Mouse (Mus musculus) thymus, adult 2 months (tissue): ENCODE data around the gene Lnx1. TPM values are rescaled to one million over a fixed set of nuclear protein-coding genes. Genes with fewer than 3 reads are reported as not detected.

Experiments
- DNase-seq: peaks from one replicate; pipeline ENCODE4 v3.0.0; 2021
- H3K27ac ChIP-seq: fragments of 200-500 bp; 2 replicates; pipeline ENCODE4 v1.5.1; 2012; ENCODE audit warnings: low read length, control low read depth; ENCODE audit not compliant: control insufficient read depth, insufficient read depth
- H3K27me3 ChIP-seq: fragments of 200-500 bp; 2 replicates; pipeline ENCODE4 v1.6.1; 2012; ENCODE audit warnings: mild to moderate bottlenecking, low read length, moderate library complexity, mixed read lengths; ENCODE audit not compliant: control insufficient read depth, insufficient read depth
- H3K36me3 ChIP-seq: fragments of 200-500 bp; 2 replicates; pipeline ENCODE4 v1.6.1; 2012; ENCODE audit warnings: mild to moderate bottlenecking, low read length, moderate library complexity; ENCODE audit not compliant: control insufficient read depth, insufficient read depth
- H3K4me1 ChIP-seq: fragments of 200-500 bp; replicated peaks from 2 replicates; pipeline ENCODE4 v1.6.1; 2012; ENCODE audit warnings: low read length; ENCODE audit not compliant: control insufficient read depth, insufficient read depth
- H3K4me3 ChIP-seq: fragments of 200-500 bp; 2 replicates; pipeline ENCODE4 v1.5.1; 2012; ENCODE audit warnings: mild to moderate bottlenecking, low read length, control low read depth, moderate library complexity; ENCODE audit not compliant: control insufficient read depth, insufficient read depth
- CTCF ChIP-seq: fragments of 200-500 bp; IDR thresholded peaks from 2 replicates; pipeline ENCODE4 v1.5.1; 2012; ENCODE audit warnings: mild to moderate bottlenecking, control low read depth, low read length, moderate library complexity, borderline replicate concordance; ENCODE audit not compliant: control insufficient read depth, poor library complexity, insufficient read depth; ENCODE audit errors: extremely low read depth
- POLR2A ChIP-seq: fragments of 200-500 bp; IDR thresholded peaks from 2 replicates; pipeline ENCODE4 v1.6.1; 2012; ENCODE audit warnings: mild to moderate bottlenecking, low read length, control low read depth, moderate library complexity; ENCODE audit not compliant: control insufficient read depth, poor library complexity, insufficient read depth; ENCODE audit errors: extremely low read depth
- WGBS: fragments of 180-500 bp; shearing (Covaris S2); methylation state at CpG from one replicate; pipeline ENCODE4 v1.1.7; 2018; 5-methylcytosine and 5-hydroxymethylcytosine counted together
- polyA plus RNA-seq: library from polyadenylated mRNA; depleted of rRNA; stranded (reverse); fragments of >200 nt; gene quantifications from 2 replicates; pipeline ENCODE4 v1.2.3, GENCODE M21; 2012; rRNA removed

The Lnx1 gene
- 1.5 and 1.6 TPM in 2 replicates for polyA plus RNA-seq

DNA sequence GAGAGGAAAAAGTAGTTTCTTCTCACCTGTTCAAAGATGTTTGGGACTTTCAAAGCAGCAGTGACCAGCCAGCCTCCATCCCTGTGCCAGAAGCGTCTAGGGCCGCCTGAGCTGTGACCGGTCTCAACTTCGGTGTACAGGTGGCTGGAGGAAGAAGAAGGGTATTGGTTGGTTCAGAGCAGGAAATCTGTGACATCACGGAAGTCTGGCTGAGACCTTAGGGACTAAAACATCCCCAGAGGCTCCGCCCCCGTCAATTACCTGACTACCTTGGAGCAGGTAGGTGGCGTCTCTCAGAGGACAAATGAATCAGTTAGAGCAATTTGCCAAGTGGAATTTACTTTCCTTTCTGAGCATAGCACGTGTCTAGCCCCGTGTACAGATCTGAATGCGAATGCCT is at the start of gene Lnx1:
Gene Lnx1, minus strand, starts transcription at position 147 of the 400 bp plus-strand sequence.
- 95% methylated on average over 11 of the region's 11 CpGs for WGBS
- no peak for DNase-seq
- Histone ChIP-seq H3K27ac (no peak within 1 kb of the TSS; the same call in 1 of the 2 replicates), H3K36me3 (no peaks in the 10 kb centered on the region), H3K4me3 (no peak within 1 kb of the TSS), H3K4me1 (peaks cover 7% of the 10 kb centered on the region; the same call in 1 of the 2 replicates), H3K27me3 (no peaks in the 10 kb centered on the region)
- TF ChIP-seq POLR2A (no peak), CTCF (no peak)

DNA sequence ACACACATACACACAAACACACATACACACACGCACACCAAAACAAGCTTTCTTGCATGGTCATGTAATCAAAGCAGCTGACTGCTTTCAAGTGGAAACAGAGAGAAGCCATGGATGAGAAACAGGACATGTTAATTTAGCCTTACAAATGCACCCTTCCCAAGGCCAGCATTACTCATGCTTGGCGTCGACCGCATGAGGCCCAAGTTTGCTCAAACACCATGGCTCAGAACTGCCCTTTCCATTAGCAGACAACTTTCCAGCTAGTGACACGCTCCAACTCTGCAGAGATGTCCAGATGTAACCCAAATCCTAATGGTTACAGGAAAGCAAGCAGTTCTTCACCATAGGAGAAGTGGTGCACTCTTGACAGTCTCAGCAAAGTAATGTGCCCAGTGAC is 47.8 kb upstream of the Lnx1 start:
- H3K4me3 ChIP-seq: no peak overlapping the region
- no peaks in the 10 kb centered on the region for H3K27me3 ChIP-seq
- no peak for DNase-seq
- TF ChIP-seq POLR2A: no peak
- TF ChIP-seq CTCF: no peak
- H3K4me1 ChIP-seq: no peaks in the 10 kb centered on the region
- no peaks in the 10 kb centered on the region for H3K36me3 ChIP-seq
- H3K27ac ChIP-seq: no peak overlapping the region
- 95% methylated on average over 5 of the region's 5 CpGs for WGBS

DNA sequence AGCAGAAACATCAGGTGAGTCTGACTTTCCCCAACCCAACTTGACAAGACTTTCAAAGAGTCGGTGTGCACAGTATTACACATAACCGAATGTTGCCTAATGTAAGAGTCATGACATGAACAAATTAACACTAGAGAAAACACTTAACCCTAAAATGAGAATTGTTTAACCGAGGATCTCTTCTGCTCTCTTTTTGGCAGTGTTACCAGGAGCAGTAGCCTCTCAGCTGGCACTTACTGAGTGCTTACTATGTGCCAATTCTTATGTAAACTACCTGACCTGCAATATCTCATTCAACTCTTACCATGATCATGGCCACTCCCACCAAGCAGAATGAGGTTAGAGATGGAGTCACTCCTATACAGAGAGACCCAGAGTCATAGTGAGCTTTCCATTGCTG is 44.8 kb upstream of the Lnx1 start:
- no peak overlapping the region for H3K4me3 ChIP-seq
- H3K36me3 ChIP-seq: no peaks in the 10 kb centered on the region
- no peaks in the 10 kb centered on the region for H3K27me3 ChIP-seq
- TF ChIP-seq POLR2A (no peak), CTCF (no peak)
- no peaks in the 10 kb centered on the region for H3K4me1 ChIP-seq
- DNase-seq: no peak
- H3K27ac ChIP-seq: no peak overlapping the region
- WGBS: 94% methylated on average over 3 of the region's 3 CpGs

DNA sequence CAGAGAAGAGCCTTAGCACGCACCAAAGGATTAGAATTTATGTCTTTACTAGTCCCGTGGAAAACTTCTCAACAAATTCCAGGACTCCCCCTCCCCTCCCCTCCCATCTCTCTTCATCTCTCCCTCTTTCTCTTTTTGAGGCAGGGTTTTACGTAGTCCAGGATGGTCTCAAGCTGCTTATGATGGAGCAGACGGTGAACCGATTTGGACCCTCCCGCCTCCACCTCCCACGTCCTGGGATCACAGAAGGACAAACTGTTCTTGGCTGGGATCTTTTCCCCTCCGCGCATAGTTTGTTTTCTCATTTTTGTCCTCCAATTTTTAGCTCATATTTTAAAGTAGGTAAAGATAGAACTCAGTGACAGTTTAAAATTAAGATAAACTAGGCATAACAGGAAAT is 38.2 kb upstream of the Lnx1 start:
- TF ChIP-seq CTCF: no peak
- no peak for TF ChIP-seq POLR2A
- DNase-seq: no peak
- H3K4me3 ChIP-seq: no peak overlapping the region
- no peak overlapping the region for H3K27ac ChIP-seq
- 92% methylated on average over 9 of the region's 9 CpGs for WGBS
- H3K4me1 ChIP-seq: no peaks in the 10 kb centered on the region
- no peaks in the 10 kb centered on the region for H3K36me3 ChIP-seq
- no peaks in the 10 kb centered on the region for H3K27me3 ChIP-seq

DNA sequence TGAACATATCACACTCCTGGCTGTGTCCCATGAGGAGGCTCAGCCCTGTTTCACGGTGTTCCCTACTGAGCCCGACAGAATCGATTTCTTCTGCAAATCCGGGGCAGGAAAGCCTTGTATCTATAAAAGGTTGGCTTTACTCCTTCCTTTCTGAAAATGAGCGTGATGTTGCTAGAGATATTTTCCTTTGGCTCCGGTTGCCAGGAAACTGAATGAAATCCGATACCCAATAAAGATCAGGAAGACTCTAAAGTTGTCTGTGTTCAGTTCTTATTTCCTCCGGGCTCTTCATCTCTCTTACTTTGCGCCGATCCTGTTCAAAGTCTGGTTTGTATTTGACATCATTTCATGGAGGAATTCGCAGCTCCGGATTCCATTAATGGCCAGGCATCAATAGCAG is 36.7 kb upstream of the Lnx1 start:
- Histone ChIP-seq H3K4me1 (no peaks in the 10 kb centered on the region), H3K27me3 (no peaks in the 10 kb centered on the region), H3K36me3 (no peaks in the 10 kb centered on the region), H3K27ac (no peak overlapping the region), H3K4me3 (no peak overlapping the region)
- 89% methylated on average over 12 of the region's 12 CpGs for WGBS
- no peak for TF ChIP-seq CTCF
- no peak for TF ChIP-seq POLR2A
- DNase-seq: no peak

DNA sequence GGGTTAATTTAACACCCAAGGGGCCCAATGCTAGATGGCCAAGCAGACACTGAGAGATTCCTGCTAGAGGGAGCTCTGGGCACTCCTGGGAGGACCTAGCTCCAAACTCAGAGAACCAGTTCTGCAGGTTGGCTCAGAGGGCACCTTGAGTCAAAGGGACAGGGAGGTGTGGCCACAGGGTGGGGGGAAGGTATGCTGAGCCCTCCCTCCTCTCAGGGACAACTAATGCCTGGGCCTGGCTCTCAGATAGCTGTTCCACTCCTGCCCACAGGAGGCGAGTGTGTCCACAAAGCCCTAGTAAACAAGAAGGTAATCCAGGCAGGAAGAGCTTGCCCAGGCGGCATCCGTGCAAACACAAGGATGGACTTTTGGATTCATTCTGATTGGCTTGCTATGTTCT is 35.6 kb upstream of the Lnx1 start:
- Histone ChIP-seq H3K4me3 (no peak overlapping the region), H3K27ac (no peak overlapping the region), H3K4me1 (no peaks in the 10 kb centered on the region), H3K27me3 (no peaks in the 10 kb centered on the region), H3K36me3 (no peaks in the 10 kb centered on the region)
- 89% methylated on average over 3 of the region's 3 CpGs for WGBS
- TF ChIP-seq POLR2A (no peak), CTCF (no peak)
- no peak for DNase-seq

DNA sequence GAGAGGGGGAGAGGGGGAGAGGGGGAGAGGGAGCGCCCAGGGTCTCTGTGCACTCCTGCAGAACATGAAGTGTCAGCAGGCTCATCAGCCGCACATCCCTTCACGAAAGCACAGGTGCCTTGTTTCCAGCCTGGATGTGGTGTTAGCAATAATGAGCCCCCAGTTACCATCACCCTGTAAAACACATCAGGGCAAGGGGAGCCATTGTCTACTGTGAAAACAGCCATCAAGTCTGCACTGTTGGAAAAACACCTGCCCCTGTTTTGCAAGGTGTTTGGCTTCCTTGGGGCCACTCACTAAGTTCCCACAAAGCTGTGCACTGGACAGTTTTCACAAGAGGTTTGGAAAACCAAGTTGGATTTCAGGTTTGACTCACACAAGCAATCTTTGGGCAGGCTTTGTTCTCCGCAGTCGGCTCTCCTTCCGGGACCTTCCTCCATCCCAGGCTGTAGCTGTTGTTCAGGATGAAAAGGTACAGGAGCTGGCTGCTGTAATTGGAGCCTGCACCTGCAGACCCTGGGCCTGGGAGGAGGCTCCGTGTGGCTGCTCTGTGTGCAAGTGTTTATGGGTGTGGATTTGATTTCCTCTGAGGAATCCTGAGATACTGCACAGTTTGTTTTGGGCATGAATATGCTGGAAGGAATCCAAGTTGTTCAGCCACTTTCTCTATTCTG is 31.3 kb upstream of the Lnx1 start:
- Histone ChIP-seq H3K4me3 (no peak overlapping the region), H3K27ac (no peak overlapping the region), H3K36me3 (no peaks in the 10 kb centered on the region), H3K27me3 (no peaks in the 10 kb centered on the region), H3K4me1 (no peaks in the 10 kb centered on the region)
- TF ChIP-seq POLR2A (no peak), CTCF (no peak)
- DNase-seq: no peak
- 76% methylated on average over 7 of the region's 7 CpGs for WGBS

DNA sequence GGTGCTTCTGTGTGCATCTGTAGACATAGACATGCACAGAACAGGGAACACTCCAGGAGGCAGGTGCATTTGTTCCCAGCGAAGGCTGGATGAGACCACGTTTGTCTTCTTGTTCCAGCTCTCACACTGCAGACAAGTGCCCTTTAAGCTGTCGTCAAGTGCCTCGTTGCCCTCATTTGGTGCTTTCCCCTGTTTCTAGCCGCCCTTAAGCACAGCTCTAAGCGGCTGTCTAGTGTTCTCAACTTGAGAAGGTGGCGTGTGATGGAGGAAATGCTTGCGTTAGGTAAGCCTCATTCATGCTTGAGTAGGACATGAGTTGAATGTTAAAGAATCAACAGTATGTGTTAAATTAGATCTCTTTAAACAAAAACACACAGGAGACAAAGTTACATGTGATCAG is 29.9 kb upstream of the Lnx1 start:
- Histone ChIP-seq H3K27me3 (no peaks in the 10 kb centered on the region), H3K36me3 (no peaks in the 10 kb centered on the region), H3K4me3 (no peak overlapping the region), H3K4me1 (no peaks in the 10 kb centered on the region), H3K27ac (no peak overlapping the region)
- DNase-seq: no peak
- TF ChIP-seq CTCF: no peak
- no peak for TF ChIP-seq POLR2A
- 81% methylated on average over 8 of the region's 8 CpGs for WGBS
